Mouse (Mus musculus) pancreas, adult 10 weeks (tissue): ENCODE data around the gene Abcc4. TPM values are rescaled to one million over a fixed set of nuclear protein-coding genes. Genes with fewer than 3 reads are reported as not detected.

ENCODE experiments used
- polyA plus RNA-seq: library from polyadenylated mRNA; stranded (reverse); fragments of 350-450 nt; fragmentation: Illumina TruSeq; extraction: RNeasy Lipid Tissue Mini Kit (QIAGEN cat#74804); gene quantifications from one replicate; pipeline ENCODE4 v1.2.3, GENCODE M21; 2015; ENCODE audit warnings: low read depth, low replicate concordance; ENCODE audit not compliant: insufficient read depth

Abcc4 gene
- 2.3 TPM for polyA plus RNA-seq

GRCm38 (mm10) chr14:118705808-118706731 lies at the start of gene Abcc4:
Gene Abcc4, minus strand, starts transcription at chr14:118706219.

Other genes starting within 250 kb of the Abcc4 start
- 9.5 TPM for gene Cldn10, start 81.7 kb upstream of the Abcc4 start, polyA plus RNA-seq
- 2.1 TPM for gene Dzip1, start 219.2 kb upstream of the Abcc4 start, polyA plus RNA-seq
- gene Dnajc3, start 231.8 kb upstream of the Abcc4 start, polyA plus RNA-seq: 36.5 TPM